Mouse (Mus musculus) embryonic facial prominence, embryonic 11.5 days (tissue): ENCODE measurements around the gene Alk. TPM values are rescaled to one million over a fixed set of nuclear protein-coding genes. Genes with fewer than 3 reads are reported as not detected.

Source experiments
- ATAC-seq: fragments of 200-750 bp; cut with Nextera tagmentation; replicated peaks from 2 replicates; pipeline ENCODE4 v1.8.0; 2017; ENCODE audit warnings: low read depth; ENCODE audit not compliant: insufficient number of reproducible peaks, low FRiP score, low TSS enrichment
- DNase-seq: peaks from one replicate; pipeline ENCODE4 v3.0.0-alpha.2; 2015; ENCODE audit warnings: low spot score
- H3K27ac ChIP-seq: fragments of 300-500 bp; sonication (generic); replicated peaks from 2 replicates; pipeline ENCODE4 v1.5.1; 2014; ENCODE audit warnings: mild to moderate bottlenecking, low read depth, low read length, control low read depth
- H3K27me3 ChIP-seq: fragments of 300-500 bp; sonication (generic); 2 replicates; pipeline ENCODE4 v1.6.1; 2014; ENCODE audit warnings: mild to moderate bottlenecking, low read length, moderate library complexity, mixed read lengths; ENCODE audit not compliant: control insufficient read depth, insufficient read depth
- H3K36me3 ChIP-seq: fragments of 300-500 bp; sonication (generic); replicated peaks from 2 replicates; pipeline ENCODE4 v1.6.1; 2014; ENCODE audit warnings: low read depth, mild to moderate bottlenecking, low read length, moderate library complexity, mixed read lengths; ENCODE audit not compliant: control insufficient read depth, insufficient read depth
- H3K4me1 ChIP-seq: fragments of 300-500 bp; sonication (generic); 2 replicates; pipeline ENCODE4 v1.6.1; 2014; ENCODE audit warnings: low read length, mixed read lengths; ENCODE audit not compliant: control insufficient read depth, insufficient read depth
- H3K4me2 ChIP-seq: fragments of 300-500 bp; sonication (generic); 2 replicates; pipeline ENCODE4 v1.6.1; 2014; ENCODE audit warnings: low read depth, mild to moderate bottlenecking, control low read depth, low read length, moderate library complexity
- H3K4me3 ChIP-seq: fragments of 300-500 bp; sonication (generic); 2 replicates; pipeline ENCODE4 v1.5.1; 2014; ENCODE audit warnings: low read depth, low read length, control low read depth
- H3K9ac ChIP-seq: fragments of 300-500 bp; sonication (generic); replicated peaks from 2 replicates; pipeline ENCODE4 v1.6.1; 2014; ENCODE audit warnings: mild to moderate bottlenecking, control low read depth, low read length
- H3K9me3 ChIP-seq: fragments of 300-500 bp; sonication (generic); replicated peaks from 2 replicates; pipeline ENCODE4 v1.6.1; 2016; ENCODE audit warnings: mild to moderate bottlenecking, low read length, inconsistent platforms, mixed read lengths; ENCODE audit not compliant: control insufficient read depth
- WGBS: fragments of 180-500 bp; shearing (Covaris S2); extraction: QIAGEN DNeasy Blood & Tissue Kit; methylation state at CpG from one replicate; pipeline ENCODE4 v1.1.7; 2014; 5-methylcytosine and 5-hydroxymethylcytosine counted together
- polyA plus RNA-seq: library from polyadenylated mRNA; unstranded; fragments of >200 nt; fragmentation: Nextera tagmentation; extraction: Ambion mirVana; gene quantifications from 2 replicates; pipeline ENCODE4 v1.2.1, GENCODE M21; 2014

The Alk gene
- polyA plus RNA-seq, 1 experiment from 2014 or later: 0.38 TPM

- no peak overlapping the region for H3K4me2 ChIP-seq
- H3K27me3 ChIP-seq: no peaks in the 10 kb centered on the region
- no peak for DNase-seq
- WGBS: 85% methylated on average over 3 of the region's 3 CpGs
- no peaks in the 10 kb centered on the region for H3K9me3 ChIP-seq
- no peaks in the 10 kb centered on the region for H3K4me1 ChIP-seq
- no peaks in the 10 kb centered on the region for H3K36me3 ChIP-seq
- H3K27ac ChIP-seq: no peak overlapping the region
- ATAC-seq: no peak
- H3K4me3 ChIP-seq: no peak overlapping the region
- H3K9ac ChIP-seq: no peak overlapping the region
Measured at GRCm38 (mm10) chr17:71995539-71995938, 608.9 kb downstream of the Alk start.

- no peak overlapping the region for H3K4me3 ChIP-seq
- no peak overlapping the region for H3K9ac ChIP-seq
- no peaks in the 10 kb centered on the region for H3K4me1 ChIP-seq
- DNase-seq: no peak
- no peaks in the 10 kb centered on the region for H3K9me3 ChIP-seq
- no peak overlapping the region for H3K4me2 ChIP-seq
- 86% methylated on average over 1 of the region's 1 CpGs for WGBS
- ATAC-seq: no peak
- no peaks in the 10 kb centered on the region for H3K27me3 ChIP-seq
- no peak overlapping the region for H3K27ac ChIP-seq
- H3K36me3 ChIP-seq: no peaks in the 10 kb centered on the region
Measured at GRCm38 (mm10) chr17:71994144-71994543, 610.3 kb downstream of the Alk start.

- Histone ChIP-seq H3K4me3 (no peak overlapping the region), H3K4me2 (no peak overlapping the region), H3K27ac (no peak overlapping the region), H3K9ac (no peak overlapping the region), H3K9me3 (no peaks in the 10 kb centered on the region), H3K36me3 (no peaks in the 10 kb centered on the region), H3K27me3 (no peaks in the 10 kb centered on the region), H3K4me1 (no peaks in the 10 kb centered on the region)
- no peak for ATAC-seq
- DNase-seq: no peak
- WGBS: 88% methylated on average over 2 of the region's 2 CpGs
Measured at GRCm38 (mm10) chr17:71993011-71993410, 611.4 kb downstream of the Alk start.

GRCm38 (mm10) chr17:71991260-71991659 lies 613.2 kb downstream of the Alk start:
- H3K27me3 ChIP-seq: no peaks in the 10 kb centered on the region
- DNase-seq (no peak), ATAC-seq (no peak)
- H3K9me3 ChIP-seq: no peaks in the 10 kb centered on the region
- H3K36me3 ChIP-seq: no peaks in the 10 kb centered on the region
- H3K4me3 ChIP-seq: no peak overlapping the region
- H3K27ac ChIP-seq: no peak overlapping the region
- no peak overlapping the region for H3K4me2 ChIP-seq
- 69% methylated on average over 3 of the region's 3 CpGs for WGBS
- no peak overlapping the region for H3K9ac ChIP-seq
- H3K4me1 ChIP-seq: no peaks in the 10 kb centered on the region

GRCm38 (mm10) chr17:71990176-71990720 lies 614.2 kb downstream of the Alk start:
- no peaks in the 10 kb centered on the region for H3K27me3 ChIP-seq
- no peaks in the 10 kb centered on the region for H3K9me3 ChIP-seq
- DNase-seq (no peak), ATAC-seq (no peak)
- no peak overlapping the region for H3K27ac ChIP-seq
- H3K36me3 ChIP-seq: no peaks in the 10 kb centered on the region
- H3K9ac ChIP-seq: no peak overlapping the region
- H3K4me1 ChIP-seq: no peaks in the 10 kb centered on the region
- WGBS: 81% methylated on average over 4 of the region's 4 CpGs
- H3K4me3 ChIP-seq: no peak overlapping the region
- H3K4me2 ChIP-seq: no peak overlapping the region

GRCm38 (mm10) chr17:71988736-71989569 lies 615.5 kb downstream of the Alk start:
- Histone ChIP-seq H3K36me3 (no peaks in the 10 kb centered on the region), H3K9ac (no peak overlapping the region), H3K27me3 (no peaks in the 10 kb centered on the region), H3K27ac (no peak overlapping the region), H3K4me1 (no peaks in the 10 kb centered on the region), H3K9me3 (no peaks in the 10 kb centered on the region), H3K4me2 (no peak overlapping the region), H3K4me3 (no peak overlapping the region)
- 58% methylated on average over 9 of the region's 9 CpGs for WGBS
- DNase-seq (no peak), ATAC-seq (no peak)

GRCm38 (mm10) chr17:71986998-71987397 lies 617.4 kb downstream of the Alk start:
- Histone ChIP-seq H3K36me3 (no peaks in the 10 kb centered on the region), H3K27ac (no peak overlapping the region), H3K9me3 (no peaks in the 10 kb centered on the region), H3K4me2 (no peak overlapping the region), H3K9ac (no peak overlapping the region), H3K4me3 (no peak overlapping the region), H3K27me3 (no peaks in the 10 kb centered on the region), H3K4me1 (no peaks in the 10 kb centered on the region)
- WGBS: 64% methylated on average over 8 of the region's 8 CpGs
- DNase-seq (no peak), ATAC-seq (no peak; the same call in 1 of the 2 replicates)

- H3K9me3 ChIP-seq: no peaks in the 10 kb centered on the region
- no peak overlapping the region for H3K4me3 ChIP-seq
- DNase-seq: no peak
- 53% methylated on average over 9 of the region's 9 CpGs for WGBS
- H3K27me3 ChIP-seq: no peaks in the 10 kb centered on the region
- no peak for ATAC-seq
- H3K9ac ChIP-seq: no peak overlapping the region
- no peak overlapping the region for H3K4me2 ChIP-seq
- H3K36me3 ChIP-seq: no peaks in the 10 kb centered on the region
- H3K4me1 ChIP-seq: no peaks in the 10 kb centered on the region
- H3K27ac ChIP-seq: no peak overlapping the region
Measured at GRCm38 (mm10) chr17:71986456-71986855, 618.0 kb downstream of the Alk start.
